16 mouse cellular contexts compared by ENCODE assay signal in the genomic region with DNA sequence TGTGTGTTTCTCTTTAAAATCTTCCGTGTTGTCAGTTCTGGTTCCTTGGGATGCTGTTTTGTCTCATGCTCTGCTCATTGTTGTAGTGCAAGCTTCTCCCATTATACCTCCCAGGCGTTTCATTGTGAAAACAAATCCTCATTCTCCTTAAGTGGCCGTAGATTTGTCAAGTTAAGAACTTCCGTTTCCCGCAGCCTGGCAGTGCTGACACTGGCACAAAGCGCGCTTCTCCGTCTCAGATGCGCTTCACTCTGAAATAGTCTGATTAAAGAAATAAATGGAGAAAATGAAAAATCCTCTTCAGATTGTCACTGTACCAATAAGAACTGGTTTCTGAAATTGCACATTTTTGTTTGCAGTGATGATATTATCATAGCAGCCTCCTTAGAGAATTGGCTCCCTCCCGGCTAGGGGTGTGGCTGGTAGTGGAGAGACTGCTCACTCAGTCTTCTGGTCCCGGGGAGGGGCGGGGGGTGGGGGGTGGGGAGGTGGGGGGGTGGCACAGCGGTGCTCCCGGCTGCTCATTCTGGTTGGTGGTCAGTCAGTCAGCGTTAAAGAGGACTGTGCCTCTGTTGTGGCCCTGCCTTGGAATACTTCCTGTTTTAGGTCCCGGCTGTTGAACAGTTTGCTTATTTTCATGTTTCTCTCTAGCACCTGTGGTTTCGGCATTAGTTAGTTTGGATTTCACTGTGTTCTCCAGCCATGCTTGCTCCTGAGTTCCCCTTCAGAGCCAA. TPM values are rescaled to one million over a fixed set of nuclear protein-coding genes. Genes with fewer than 3 reads are reported as not detected.
DNase-seq lines count a peak whose midpoint lies in the region; ATAC-seq and TF ChIP-seq lines count a peak whose summit lies in the region.
"Had no signal": no experiment of that assay in that cellular context is flagged by ENCODE, and none has a peak within 500 bp of the region (broad histone marks: within the 10 kb centered on the region; RNA-seq: fewer than 3 reads in every experiment).

No protein-coding gene starts in this region.

- no peaks in the 10 kb centered on the region for H3K27me3 ChIP-seq in testis, adult 2 months (ENCODE audit: control insufficient read depth, insufficient read depth, low read length)
- H3K27me3 ChIP-seq: heart, embryonic 12.5 days had no signal

- peak overlapping the region; percentile 37 for H3K4me3 ChIP-seq in gastrocnemius, adult 2 months
- no peak overlapping the region for H3K4me3 ChIP-seq in testis, adult 2 months (ENCODE audit: control insufficient read depth, low read depth, low read length)
- H3K4me3 ChIP-seq: embryonic facial prominence, embryonic 10.5 days; heart, embryonic 12.5 days; myocyte had no signal

- intact Hi-C loops in gastrocnemius, adult 2 months (cut with DNase I): loop anchor here (2.0 kb wide), 1 partner anchor 52 kb away; no protein-coding TSS in a partner anchor

- H3K36me3 ChIP-seq in testis, adult 2 months (ENCODE audit: control insufficient read depth, insufficient read depth, low read length): no peaks in the 10 kb centered on the region; the same call in none of the 2 replicates

- H3K4me1 ChIP-seq in testis, adult 2 months (ENCODE audit: control insufficient read depth, insufficient read depth, low read length): no peaks in the 10 kb centered on the region

- no peak for TF ChIP-seq CTCF in gastrocnemius, adult 2 months (IDR thresholded peaks at IDR 0.05)
- no peak for TF ChIP-seq CTCF in testis, adult 2 months (IDR thresholded peaks at IDR 0.05; ENCODE audit: control insufficient read depth, insufficient read depth, insufficient replicate concordance, low read depth, low read length)

- no peak for TF ChIP-seq POLR2A in testis, adult 2 months (IDR thresholded peaks at IDR 0.05; ENCODE audit: control insufficient read depth, low read depth, low read length)

- H3K27ac ChIP-seq in gastrocnemius, adult 2 months: peak overlapping the region; percentile 59; the same call in 1 of the 2 replicates
- peak overlapping the region; percentile 44 for H3K27ac ChIP-seq in testis, adult 2 months (ENCODE audit: control insufficient read depth, insufficient read depth, low read depth, low read length)
- H3K27ac ChIP-seq: embryonic facial prominence, embryonic 10.5 days had no signal

- peak; percentile 40 for DNase-seq in gastrocnemius, adult 2 months
- no peak for DNase-seq in gastrocnemius, adult 8-10 months (ENCODE audit: low spot score in 2 of 2)
- no peak for DNase-seq in testis, postnatal 14 days (ENCODE audit: low spot score)
- no peak for DNase-seq in adrenal gland, postnatal 4 days (ENCODE audit: low spot score in 2 of 2)
- no peak for DNase-seq in embryo, embryonic 9.5 days (ENCODE audit: extremely low spot score)
- DNase-seq in ovary, postnatal 14 days (ENCODE audit: low spot score): no peak
- DNase-seq: adrenal gland, adult 2 months; cerebellum, adult 11 months; lung, postnatal 14 days; right cerebral cortex, postnatal 25 days had no signal

- ATAC-seq in megakaryocyte, adult 5-6 weeks (ENCODE audit: poor library complexity, severe bottlenecking): peak; percentile 33; the same call in 1 of the 2 replicates
- ATAC-seq: intestine, embryonic 16.5 days had no signal

RNA-seq across cellular contexts. Expression of gene Cacng1, which starts 39.9 kb away (rescaled TPM):
- total RNA-seq in gastrocnemius, adult 2 months (2021): 100 to 1,000 TPM; 200 to 381 TPM
- 100 to 1,000 TPM; 352 to 401 (median 391) TPM for total RNA-seq in gastrocnemius, adult 8-10 months (2022)
- polyA plus RNA-seq in testis, adult 2 months (2012; rRNA removed): 0.23 and 0.32 TPM in 2 replicates
- total RNA-seq in megakaryocyte, adult 5-6 weeks (2015): not detected in 2 replicates
- not detected in 2 replicates for total RNA-seq in megakaryocyte, adult 5-6 weeks (2017)
- total RNA-seq in adrenal gland, postnatal 4 days (2021): 10 to 100 TPM in 1 of 2 experiments, 1 to 10 TPM in 1; 2.4 to 11.1 TPM
- total RNA-seq: adrenal gland, adult 2 months had no signal
- polyA plus RNA-seq: embryonic facial prominence, embryonic 10.5 days; heart, embryonic 12.5 days; intestine, embryonic 16.5 days had no signal

Comparison
In these comparisons a context has a peak if more than half of its experiments do, and no peak if none do; other contexts are left out.
1. RNA of gene Cacng1, which starts 39.9 kb away (total RNA-seq): 352 to 401 TPM in gastrocnemius, adult 8-10 months and 200 to 381 TPM in gastrocnemius, adult 2 months; 2.4 to 11.1 TPM in adrenal gland, postnatal 4 days and not detected in megakaryocyte, adult 5-6 weeks; every median in the first group is over 10 times any median in the second.